18 mouse cellular contexts compared by ENCODE assay signal in genomic region chr3:89188478-89188875, GRCm38 (mm10). TPM values are rescaled to one million over a fixed set of nuclear protein-coding genes. Genes with fewer than 3 reads are reported as not detected.
A peak's percentile ranks its signal among the peaks of the same experiment; 100 is the strongest.
DNase-seq lines count a peak whose midpoint lies in the region; ATAC-seq lines count a peak whose summit lies in the region.
"Had no signal": no experiment of that assay in that cellular context is flagged by ENCODE, and none has a peak within 500 bp of the region (broad histone marks: within the 10 kb centered on the region; RNA-seq: fewer than 3 reads in every experiment).

No protein-coding gene starts in this region.

- ATAC-seq in forebrain, embryonic 13.5 days, result no peak
- ATAC-seq in forebrain, embryonic 16.5 days, result no peak
- ATAC-seq in megakaryocyte, adult 5-6 weeks (ENCODE audit: poor library complexity, severe bottlenecking), result 0 out of 2 replicates have a peak, but pooled peaks have one; percentile 14
- ATAC-seq in erythroid progenitor cell, adult 5-6 weeks (replicated peaks; ENCODE audit: low FRiP score, poor library complexity, severe bottlenecking), result no peak

- no peak overlapping the region for H3K4me3 ChIP-seq in forebrain, embryonic 13.5 days
- H3K4me3 ChIP-seq in forebrain, embryonic 16.5 days (replicated peaks; ENCODE audit: low read length), result no peak overlapping the region
- H3K4me3 ChIP-seq: limb, embryonic 12.5 days had no signal

- peaks cover 16% of the 10 kb centered on the region; the same call in 1 of the 2 replicates for H3K36me3 ChIP-seq in forebrain, embryonic 13.5 days (ENCODE audit: poor library complexity, severe bottlenecking)
- no peaks in the 10 kb centered on the region for H3K36me3 ChIP-seq in forebrain, embryonic 16.5 days (ENCODE audit: control insufficient read depth, insufficient read depth)

- peaks cover 24% of the 10 kb centered on the region for H3K4me1 ChIP-seq in forebrain, embryonic 13.5 days
- peaks cover 16% of the 10 kb centered on the region for H3K4me1 ChIP-seq in forebrain, embryonic 16.5 days (replicated peaks; ENCODE audit: control insufficient read depth, insufficient read depth, low read length)

- H3K9ac ChIP-seq in forebrain, embryonic 13.5 days, result peak overlapping the region; percentile 12; the same call in 1 of the 2 replicates
- H3K9ac ChIP-seq in forebrain, embryonic 16.5 days (replicated peaks; ENCODE audit: low read depth, low read length), result no peak overlapping the region
- H3K9ac ChIP-seq: limb, embryonic 12.5 days had no signal

- H3K9me3 ChIP-seq in forebrain, embryonic 13.5 days (replicated peaks), result no peaks in the 10 kb centered on the region
- no peaks in the 10 kb centered on the region for H3K9me3 ChIP-seq in forebrain, embryonic 16.5 days (ENCODE audit: control insufficient read depth, low read length)
- H3K9me3 ChIP-seq: limb, embryonic 12.5 days had no signal

- H3K27me3 ChIP-seq in forebrain, embryonic 13.5 days, result no peaks in the 10 kb centered on the region
- H3K27me3 ChIP-seq in forebrain, embryonic 16.5 days (replicated peaks; ENCODE audit: control insufficient read depth, insufficient read depth, low read length), result no peaks in the 10 kb centered on the region
- H3K27me3 ChIP-seq: limb, embryonic 12.5 days; Patski had no signal

- H3K4me2 ChIP-seq in forebrain, embryonic 13.5 days, result no peak overlapping the region
- H3K4me2 ChIP-seq in forebrain, embryonic 16.5 days (ENCODE audit: low read length), result no peak overlapping the region
- H3K4me2 ChIP-seq: limb, embryonic 12.5 days had no signal

- WGBS in forebrain, embryonic 13.5 days, result 65% methylated on average over 12 of the region's 12 CpGs
- 54% methylated on average over 12 of the region's 12 CpGs for WGBS in forebrain, embryonic 16.5 days

- H3K27ac ChIP-seq in forebrain, embryonic 13.5 days, result no peak overlapping the region
- H3K27ac ChIP-seq in forebrain, embryonic 16.5 days (ENCODE audit: low read length), result no peak overlapping the region
- H3K27ac ChIP-seq: kidney, postnatal 0 days; limb, embryonic 12.5 days; stomach, postnatal 0 days had no signal

- peak; percentile 44 to 49 for DNase-seq in spleen, postnatal 36 days (ENCODE audit: low spot score in 2 of 2)
- no peak for DNase-seq in spleen, postnatal 14 days (ENCODE audit: low spot score in 2 of 2)
- peak; percentile 67 to 74 for DNase-seq in thymus, postnatal 36 days
- DNase-seq in adrenal gland, postnatal 36 days, result no peak
- DNase-seq: adrenal gland, adult 8-10 months; heart, adult 11 months; heart, postnatal 4 days; layer of hippocampus, postnatal 36 days; lung, adult 18-20 months; right cerebral cortex, postnatal 14 days had no signal

RNA-seq across cellular contexts. Expression of gene Fam189b, which starts 5.5 kb away (rescaled TPM):
- 15.1 and 23.0 TPM in 2 replicates for polyA plus RNA-seq in forebrain, embryonic 13.5 days (2015; fragmentation: Nextera tagmentation; extraction: Ambion mirVana)
- polyA plus RNA-seq in forebrain, embryonic 16.5 days (2015; fragmentation: Nextera tagmentation; extraction: Ambion mirVana), result 26.5 and 30.7 TPM in 2 replicates
- total RNA-seq in megakaryocyte, adult 5-6 weeks (2015), result 11.2 and 13.5 TPM in 2 replicates
- 3.3 and 5.6 TPM in 2 replicates for total RNA-seq in megakaryocyte, adult 5-6 weeks (2017)
- total RNA-seq in erythroid progenitor cell, adult 5-6 weeks (2015; ENCODE audit: low replicate concordance), result 5.0 and 5.4 TPM in 2 replicates
- 2.6 TPM in 1 of 2 replicates, not detected in the other for total RNA-seq in erythroid progenitor cell, adult 5-6 weeks (2017; ENCODE audit: low replicate concordance)
- total RNA-seq in adrenal gland, postnatal 36 days (2021), result 10 to 100 TPM; 13.5 to 17.1 TPM

RNA-seq across cellular contexts. Expression of gene Scamp3, which starts 11.2 kb away (rescaled TPM):
- 102 and 109 TPM in 2 replicates for polyA plus RNA-seq in forebrain, embryonic 13.5 days (2015; fragmentation: Nextera tagmentation; extraction: Ambion mirVana)
- 125 and 128 TPM in 2 replicates for polyA plus RNA-seq in forebrain, embryonic 16.5 days (2015; fragmentation: Nextera tagmentation; extraction: Ambion mirVana)
- 43.0 and 52.9 TPM in 2 replicates for total RNA-seq in megakaryocyte, adult 5-6 weeks (2015)
- 17.9 and 18.1 TPM in 2 replicates for total RNA-seq in megakaryocyte, adult 5-6 weeks (2017)
- 19.3 and 33.9 TPM in 2 replicates for total RNA-seq in erythroid progenitor cell, adult 5-6 weeks (2015; ENCODE audit: low replicate concordance)
- 3.6 and 8.0 TPM in 2 replicates for total RNA-seq in erythroid progenitor cell, adult 5-6 weeks (2017; ENCODE audit: low replicate concordance)
- 10 to 100 TPM; 77.5 to 96.1 TPM for total RNA-seq in adrenal gland, postnatal 36 days (2021)

RNA-seq across cellular contexts. Expression of gene Gba, which starts 14.3 kb away (rescaled TPM):
- polyA plus RNA-seq in forebrain, embryonic 13.5 days (2015; fragmentation: Nextera tagmentation; extraction: Ambion mirVana), result 34.6 and 36.3 TPM in 2 replicates
- 44.8 and 46.7 TPM in 2 replicates for polyA plus RNA-seq in forebrain, embryonic 16.5 days (2015; fragmentation: Nextera tagmentation; extraction: Ambion mirVana)
- 77.6 and 78.1 TPM in 2 replicates for total RNA-seq in megakaryocyte, adult 5-6 weeks (2015)
- total RNA-seq in megakaryocyte, adult 5-6 weeks (2017), result 71.1 and 79.5 TPM in 2 replicates
- 27.4 and 36.5 TPM in 2 replicates for total RNA-seq in erythroid progenitor cell, adult 5-6 weeks (2015; ENCODE audit: low replicate concordance)
- 16.8 and 18.1 TPM in 2 replicates for total RNA-seq in erythroid progenitor cell, adult 5-6 weeks (2017; ENCODE audit: low replicate concordance)
- 10 to 100 TPM; 64.2 to 70.6 TPM for total RNA-seq in adrenal gland, postnatal 36 days (2021)

RNA-seq across cellular contexts. Expression of gene Clk2, which starts 23.9 kb away (rescaled TPM):
- 25.0 and 26.2 TPM in 2 replicates for polyA plus RNA-seq in forebrain, embryonic 13.5 days (2015; fragmentation: Nextera tagmentation; extraction: Ambion mirVana)
- polyA plus RNA-seq in forebrain, embryonic 16.5 days (2015; fragmentation: Nextera tagmentation; extraction: Ambion mirVana), result 19.2 and 23.9 TPM in 2 replicates
- total RNA-seq in megakaryocyte, adult 5-6 weeks (2015), result 38.1 and 38.4 TPM in 2 replicates
- total RNA-seq in megakaryocyte, adult 5-6 weeks (2017), result 47.1 and 48.5 TPM in 2 replicates
- 42.5 and 52.8 TPM in 2 replicates for total RNA-seq in erythroid progenitor cell, adult 5-6 weeks (2015; ENCODE audit: low replicate concordance)
- 41.1 and 50.4 TPM in 2 replicates for total RNA-seq in erythroid progenitor cell, adult 5-6 weeks (2017; ENCODE audit: low replicate concordance)
- 10 to 100 TPM; 55.2 to 55.7 TPM for total RNA-seq in adrenal gland, postnatal 36 days (2021)

RNA-seq across cellular contexts. Expression of gene Thbs3, which starts 26.5 kb away (rescaled TPM):
- 79.2 and 96.1 TPM in 2 replicates for polyA plus RNA-seq in forebrain, embryonic 13.5 days (2015; fragmentation: Nextera tagmentation; extraction: Ambion mirVana)
- 61.5 and 84.2 TPM in 2 replicates for polyA plus RNA-seq in forebrain, embryonic 16.5 days (2015; fragmentation: Nextera tagmentation; extraction: Ambion mirVana)
- total RNA-seq in megakaryocyte, adult 5-6 weeks (2015), result 0.07 TPM in 1 of 2 replicates, not detected in the other
- 0.12 and 0.70 TPM in 2 replicates for total RNA-seq in megakaryocyte, adult 5-6 weeks (2017)
- not detected in 2 replicates for total RNA-seq in erythroid progenitor cell, adult 5-6 weeks (2015; ENCODE audit: low replicate concordance)
- total RNA-seq in erythroid progenitor cell, adult 5-6 weeks (2017; ENCODE audit: low replicate concordance), result not detected in 2 replicates
- 10 to 100 TPM in 1 of 2 experiments, 1 to 10 TPM in 1; 7.7 to 11.4 TPM for total RNA-seq in adrenal gland, postnatal 36 days (2021)

Comparison
In these comparisons a context has a peak if more than half of its experiments do, and no peak if none do; other contexts are left out.
1. DNase-seq: peak in spleen, postnatal 36 days (2 of 2) and thymus, postnatal 36 days (2 of 2); none in spleen, postnatal 14 days (0 of 2) and adrenal gland, postnatal 36 days (0 of 2).